Mouse (Mus musculus) heart, postnatal 0 days (tissue): ENCODE results near the gene Mctp1. TPM values are rescaled to one million over a fixed set of nuclear protein-coding genes. Genes with fewer than 3 reads are reported as not detected.

Experiments used
- ATAC-seq: fragments of 200-750 bp; cut with Nextera tagmentation; 2 replicates; pipeline ENCODE4 v1.8.0; 2017; ENCODE audit warnings: low read depth, moderate number of reproducible peaks, moderate library complexity; ENCODE audit not compliant: insufficient read depth
- DNase-seq: peaks from one replicate; pipeline ENCODE4 v3.0.0-alpha.2; 2016; ENCODE audit warnings: low spot score
- H3K27ac ChIP-seq: fragments of 300-500 bp; sonication (generic); 2 replicates; pipeline ENCODE4 v1.5.1; 2014; ENCODE audit warnings: low read depth, mild to moderate bottlenecking
- H3K27me3 ChIP-seq: fragments of 300-500 bp; sonication (generic); 2 replicates; pipeline ENCODE4 v1.6.1; 2014; ENCODE audit warnings: low read length, mixed read lengths; ENCODE audit not compliant: control insufficient read depth, insufficient read depth
- H3K36me3 ChIP-seq: fragments of 300-500 bp; sonication (generic); replicated peaks from 2 replicates; pipeline ENCODE4 v1.6.1; 2014; ENCODE audit warnings: low read length, mixed read lengths; ENCODE audit not compliant: control insufficient read depth, insufficient read depth
- H3K4me1 ChIP-seq: fragments of 300-500 bp; sonication (generic); 2 replicates; pipeline ENCODE4 v1.6.1; 2014; ENCODE audit warnings: antibody characterized with exemption; ENCODE audit not compliant: control insufficient read depth, insufficient read depth
- H3K4me2 ChIP-seq: fragments of 300-500 bp; sonication (generic); 2 replicates; pipeline ENCODE4 v1.6.1; 2014; ENCODE audit warnings: low read depth, mild to moderate bottlenecking, low read length, moderate library complexity
- H3K4me3 ChIP-seq: fragments of 300-500 bp; sonication (generic); 2 replicates; pipeline ENCODE4 v1.5.1; 2014; ENCODE audit warnings: low read depth, low read length
- H3K9ac ChIP-seq: fragments of 300-500 bp; sonication (generic); replicated peaks from 2 replicates; pipeline ENCODE4 v1.6.1; 2014; ENCODE audit warnings: low read depth, low read length, mixed read lengths
- H3K9me3 ChIP-seq: fragments of 300-500 bp; sonication (generic); replicated peaks from 2 replicates; pipeline ENCODE4 v1.6.1; 2016; ENCODE audit warnings: low read length; ENCODE audit not compliant: control insufficient read depth
- CTCF ChIP-seq: IDR thresholded peaks from 2 replicates; pipeline ENCODE4 v1.5.1; 2016; ENCODE audit warnings: antibody characterized with exemption, control low read depth, low read depth
- EP300 ChIP-seq: IDR thresholded peaks from 2 replicates; pipeline ENCODE4 v1.6.1; 2016; ENCODE audit warnings: antibody characterized with exemption, low read depth
- WGBS: fragments of 180-500 bp; shearing (Covaris S2); extraction: QIAGEN DNeasy Blood & Tissue Kit; methylation state at CpG from one replicate; pipeline ENCODE4 v1.1.7; 2014; 5-methylcytosine and 5-hydroxymethylcytosine counted together
- polyA plus RNA-seq: library from polyadenylated mRNA; unstranded; fragments of >200 nt; fragmentation: Nextera tagmentation; extraction: Ambion mirVana; gene quantifications from 2 replicates; pipeline ENCODE4 v1.2.1, GENCODE M21; 2015
- total RNA-seq: library from RNA; depleted of rRNA; stranded (reverse); fragments of >200 nt; gene quantifications from 2 replicates; pipeline ENCODE4 v1.2.3, GENCODE M21; 2014; ENCODE audit warnings: low replicate concordance

Mctp1 gene
- total and polyA plus RNA-seq, 2 experiments from 2014 or later = 0.34 TPM; not detected in 1

- H3K4me1 ChIP-seq = no peaks in the 10 kb centered on the region
- H3K9me3 ChIP-seq = no peaks in the 10 kb centered on the region
- ATAC-seq (no peak), DNase-seq (no peak)
- no peak for TF ChIP-seq EP300
- no peak for TF ChIP-seq CTCF
- H3K4me2 ChIP-seq = no peak overlapping the region
- H3K27me3 ChIP-seq = no peaks in the 10 kb centered on the region
- no peak overlapping the region for H3K4me3 ChIP-seq
- 45% methylated on average over 2 of the region's 2 CpGs for WGBS
- no peaks in the 10 kb centered on the region for H3K36me3 ChIP-seq
- no peak overlapping the region for H3K9ac ChIP-seq
- no peak overlapping the region for H3K27ac ChIP-seq
Observed at GRCm38 (mm10) chr13:76689349-76689748, 305.0 kb downstream of the Mctp1 start.

DNA sequence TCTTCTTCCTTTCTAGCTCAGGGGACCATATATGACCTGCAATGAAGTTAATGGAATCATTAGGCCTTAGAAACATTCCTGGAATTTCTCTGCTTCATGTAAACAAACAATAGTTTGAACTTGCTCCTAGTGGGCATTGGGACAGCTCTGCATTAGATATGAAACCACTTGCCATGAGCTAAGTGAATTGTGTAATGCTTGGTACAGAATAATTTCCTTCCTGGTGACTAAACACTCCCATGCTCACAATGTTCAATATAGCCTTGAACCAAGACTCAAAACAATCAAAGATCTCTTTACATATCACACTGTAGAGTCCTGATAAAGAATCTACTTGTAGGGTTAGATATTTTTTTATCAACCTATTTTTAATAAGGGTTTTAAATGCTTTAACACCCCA lies 305.8 kb downstream of the Mctp1 start:
- no peak for DNase-seq
- Histone ChIP-seq H3K4me1 (no peaks in the 10 kb centered on the region), H3K27ac (no peak overlapping the region), H3K4me2 (no peak overlapping the region), H3K4me3 (no peak overlapping the region), H3K9me3 (no peaks in the 10 kb centered on the region), H3K9ac (no peak overlapping the region), H3K27me3 (no peaks in the 10 kb centered on the region), H3K36me3 (no peaks in the 10 kb centered on the region)
- no peak for ATAC-seq
- TF ChIP-seq CTCF = no peak
- TF ChIP-seq EP300 = no peak

DNA sequence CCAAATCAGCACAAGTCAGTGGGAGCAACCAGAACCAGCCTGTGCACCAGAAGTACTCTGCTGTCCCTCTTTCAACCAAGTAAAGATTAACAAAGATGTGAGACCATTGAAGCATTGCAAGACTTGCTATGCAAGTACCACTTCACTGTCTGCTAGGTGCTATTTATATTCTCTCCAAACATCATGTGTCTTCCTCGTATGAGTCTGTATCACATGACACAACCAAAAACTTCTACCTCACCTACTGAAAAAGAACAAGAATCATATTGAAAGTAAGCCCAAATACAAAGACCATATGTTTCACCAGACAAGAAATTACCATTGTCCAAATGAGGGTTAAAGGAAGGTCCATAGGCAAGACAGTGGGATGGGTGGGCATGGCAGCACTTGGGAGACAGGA lies 306.4 kb downstream of the Mctp1 start:
- Histone ChIP-seq H3K4me2 (no peak overlapping the region), H3K4me1 (no peaks in the 10 kb centered on the region), H3K4me3 (no peak overlapping the region), H3K27me3 (no peaks in the 10 kb centered on the region), H3K36me3 (no peaks in the 10 kb centered on the region), H3K9me3 (no peaks in the 10 kb centered on the region), H3K9ac (no peak overlapping the region), H3K27ac (no peak overlapping the region)
- WGBS = 33% methylated on average over 1 of the region's 1 CpGs
- ATAC-seq = no peak
- no peak for TF ChIP-seq EP300
- no peak for TF ChIP-seq CTCF
- DNase-seq = no peak

DNA sequence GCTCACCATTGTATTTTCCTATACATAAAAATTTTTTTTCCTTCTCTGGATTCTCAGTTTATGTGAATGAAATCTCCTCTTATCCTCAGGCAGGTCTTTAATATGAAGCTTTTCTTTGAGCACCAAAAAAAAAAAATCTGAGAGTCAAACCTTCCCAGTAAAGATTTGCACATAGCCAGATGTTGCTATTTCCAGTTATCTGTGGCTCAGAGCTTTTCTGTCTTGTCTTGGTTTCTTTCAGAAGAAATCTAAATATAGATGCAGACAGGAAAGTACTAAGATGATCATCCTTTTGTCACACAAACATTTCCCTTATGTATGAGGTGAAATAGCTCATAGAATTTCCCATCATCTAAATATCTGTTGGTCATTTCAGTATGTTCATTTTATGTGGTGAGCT lies 349.7 kb downstream of the Mctp1 start:
- Histone ChIP-seq H3K4me3 (no peak overlapping the region), H3K4me2 (no peak overlapping the region), H3K9me3 (no peaks in the 10 kb centered on the region), H3K4me1 (no peaks in the 10 kb centered on the region), H3K27me3 (no peaks in the 10 kb centered on the region), H3K36me3 (no peaks in the 10 kb centered on the region), H3K9ac (no peak overlapping the region), H3K27ac (no peak overlapping the region)
- ATAC-seq = no peak
- TF ChIP-seq CTCF = no peak
- TF ChIP-seq EP300 = no peak
- DNase-seq = no peak

- Histone ChIP-seq H3K4me1 (no peaks in the 10 kb centered on the region), H3K4me2 (no peak overlapping the region), H3K9ac (no peak overlapping the region), H3K9me3 (no peaks in the 10 kb centered on the region), H3K27ac (no peak overlapping the region), H3K27me3 (no peaks in the 10 kb centered on the region), H3K36me3 (no peaks in the 10 kb centered on the region), H3K4me3 (no peak overlapping the region)
- 51% methylated on average over 4 of the region's 4 CpGs for WGBS
- TF ChIP-seq EP300 = no peak
- no peak for TF ChIP-seq CTCF
- no peak for ATAC-seq
- DNase-seq = no peak
Observed at GRCm38 (mm10) chr13:76750663-76751429, 366.5 kb downstream of the Mctp1 start.
